Mouse (Mus musculus) limb, embryonic 14.5 days (tissue): Measurements from ENCODE around the gene Nudt5. TPM values are rescaled to one million over a fixed set of nuclear protein-coding genes. Genes with fewer than 3 reads are reported as not detected.

ENCODE experiments used
- ATAC-seq: fragments of 200-750 bp; cut with Nextera tagmentation; 2 replicates; pipeline ENCODE4 v1.8.0; 2017; ENCODE audit warnings: low read depth, moderate number of reproducible peaks, moderate TSS enrichment; ENCODE audit not compliant: low FRiP score
- DNase-seq: peaks from one replicate; pipeline ENCODE4 v3.0.0-alpha.2; 2015; ENCODE audit warnings: low spot score
- H3K27ac ChIP-seq: fragments of 300-500 bp; sonication (generic); replicated peaks from 2 replicates; pipeline ENCODE4 v1.5.1; 2014; ENCODE audit warnings: low read depth, mild to moderate bottlenecking, low read length, moderate library complexity, mixed read lengths
- H3K27me3 ChIP-seq: fragments of 300-500 bp; sonication (generic); 2 replicates; pipeline ENCODE4 v1.6.1; 2014; ENCODE audit warnings: low read length, mixed read lengths; ENCODE audit not compliant: control insufficient read depth, insufficient read depth
- H3K36me3 ChIP-seq: fragments of 300-500 bp; sonication (generic); 2 replicates; pipeline ENCODE4 v1.6.1; 2014; ENCODE audit warnings: mild to moderate bottlenecking, low read length, moderate library complexity, mixed read lengths; ENCODE audit not compliant: control insufficient read depth, insufficient read depth
- H3K4me1 ChIP-seq: fragments of 300-500 bp; sonication (generic); 2 replicates; pipeline ENCODE4 v1.6.1; 2014; ENCODE audit warnings: antibody characterized with exemption, low read length, mixed read lengths; ENCODE audit not compliant: control insufficient read depth, insufficient read depth
- H3K4me2 ChIP-seq: fragments of 300-500 bp; sonication (generic); replicated peaks from 2 replicates; pipeline ENCODE4 v1.6.1; 2014; ENCODE audit warnings: low read depth, mild to moderate bottlenecking, low read length, moderate library complexity; ENCODE audit not compliant: severe bottlenecking
- H3K4me3 ChIP-seq: fragments of 300-500 bp; sonication (generic); replicated peaks from 2 replicates; pipeline ENCODE4 v1.5.1; 2014; ENCODE audit warnings: low read length
- H3K9ac ChIP-seq: fragments of 300-500 bp; sonication (generic); 2 replicates; pipeline ENCODE4 v1.6.1; 2014; ENCODE audit warnings: mild to moderate bottlenecking, low read depth, low read length, moderate library complexity; ENCODE audit not compliant: severe bottlenecking
- H3K9me3 ChIP-seq: fragments of 300-500 bp; sonication (generic); 2 replicates; pipeline ENCODE4 v1.6.1; 2016; ENCODE audit warnings: low read length; ENCODE audit not compliant: control insufficient read depth
- POLR2A ChIP-seq: fragments of 200-500 bp; IDR thresholded peaks from 2 replicates; pipeline ENCODE4 v1.8.0; 2012; ENCODE audit warnings: inconsistent platforms, mild to moderate bottlenecking, moderate library complexity, borderline replicate concordance; ENCODE audit not compliant: insufficient read depth, insufficient read length; ENCODE audit errors: extremely low read depth
- WGBS: fragments of 180-500 bp; shearing (Covaris S2); extraction: QIAGEN DNeasy Blood & Tissue Kit; methylation state at CpG from one replicate; pipeline ENCODE4 v1.1.7; 2014; 5-methylcytosine and 5-hydroxymethylcytosine counted together
- polyA plus RNA-seq, 2 experiments: library from polyadenylated mRNA; depleted of rRNA in 1 of 2; stranded (reverse) in 1 of 2; unstranded in 1 of 2; fragments of >200 nt; fragmentation: Nextera tagmentation in 1 of 2; extraction: Ambion mirVana in 1 of 2; gene quantifications; 2 replicates each; pipeline versions ENCODE4 v1.2.1 to v1.2.3; 2012 to 2014

Nudt5 gene
- polyA plus RNA-seq, 2 experiments = 34.6 to 56.4 TPM

GRCm38 (mm10) chr2:5844181-5844872 is 492 bp upstream of the Nudt5 start:
- ATAC-seq = peak; percentile 9; the same call in 1 of the 2 replicates

GRCm38 (mm10) chr2:5845826-5846225 is 1.0 kb downstream of the Nudt5 start:
- ATAC-seq (no peak), DNase-seq (peak; percentile 11)
- Histone ChIP-seq H3K4me2 (peak overlapping the region; percentile 56), H3K9ac (peak overlapping the region; percentile 82), H3K4me1 (peaks cover 12% of the 10 kb centered on the region), H3K4me3 (peak overlapping the region; percentile 79), H3K27ac (no peak overlapping the region), H3K36me3 (peaks cover 14% of the 10 kb centered on the region), H3K9me3 (no peaks in the 10 kb centered on the region), H3K27me3 (no peaks in the 10 kb centered on the region)
- no peak for TF ChIP-seq POLR2A
- 23% methylated on average over 4 of the region's 4 CpGs for WGBS

More at GRCm38 (mm10) chr2:5844181-5844872, 492 bp upstream of the Nudt5 start:
- peak overlapping the region; percentile 85 for H3K27ac ChIP-seq
- no peak for TF ChIP-seq POLR2A
- peak overlapping the region; percentile 56 for H3K4me2 ChIP-seq
- H3K4me1 ChIP-seq = peaks cover 12% of the 10 kb centered on the region
- peaks cover 29% of the 10 kb centered on the region for H3K36me3 ChIP-seq
- 4% methylated on average over 23 of the region's 23 CpGs for WGBS
- no peak for DNase-seq
- no peaks in the 10 kb centered on the region for H3K27me3 ChIP-seq
- peak overlapping the region; percentile 82 for H3K9ac ChIP-seq
- peak overlapping the region; percentile 79 for H3K4me3 ChIP-seq
- H3K9me3 ChIP-seq = no peaks in the 10 kb centered on the region

GRCm38 (mm10) chr2:5851116-5851515 is 6.3 kb downstream of the Nudt5 start:
- no peaks in the 10 kb centered on the region for H3K27me3 ChIP-seq
- no peak overlapping the region for H3K4me3 ChIP-seq
- no peaks in the 10 kb centered on the region for H3K9me3 ChIP-seq
- TF ChIP-seq POLR2A = no peak
- ATAC-seq (no peak), DNase-seq (no peak)
- 0 out of 2 replicates have a peak, but pooled peaks cover 3% of the 10 kb centered on the region for H3K36me3 ChIP-seq
- no peak overlapping the region for H3K4me2 ChIP-seq
- WGBS = 94% methylated on average over 9 of the region's 9 CpGs
- H3K4me1 ChIP-seq = peaks cover 6% of the 10 kb centered on the region; the same call in 1 of the 2 replicates
- no peak overlapping the region for H3K27ac ChIP-seq
- no peak overlapping the region for H3K9ac ChIP-seq

GRCm38 (mm10) chr2:5851866-5852265 is 7.0 kb downstream of the Nudt5 start:
- DNase-seq (no peak), ATAC-seq (no peak)
- no peaks in the 10 kb centered on the region for H3K9me3 ChIP-seq
- WGBS = 84% methylated on average over 5 of the region's 5 CpGs
- H3K4me2 ChIP-seq = no peak overlapping the region
- peaks cover 5% of the 10 kb centered on the region; the same call in 1 of the 2 replicates for H3K36me3 ChIP-seq
- H3K27me3 ChIP-seq = no peaks in the 10 kb centered on the region
- no peak overlapping the region for H3K27ac ChIP-seq
- no peaks in the 10 kb centered on the region for H3K4me1 ChIP-seq
- no peak overlapping the region for H3K9ac ChIP-seq
- no peak overlapping the region for H3K4me3 ChIP-seq
- no peak for TF ChIP-seq POLR2A

GRCm38 (mm10) chr2:5862834-5863233 is 18.0 kb downstream of the Nudt5 start, which contains the start of gene Gm13199:
Gene Gm13199, minus strand, starts transcription at chr2:5862934.
- Histone ChIP-seq H3K9me3 (no peaks in the 10 kb centered on the region), H3K9ac (no peak within 1 kb of the TSS), H3K36me3 (peaks cover 69% of the 10 kb centered on the region), H3K4me3 (no peak within 1 kb of the TSS), H3K27ac (no peak within 1 kb of the TSS), H3K4me1 (no peaks in the 10 kb centered on the region), H3K27me3 (no peaks in the 10 kb centered on the region), H3K4me2 (no peak within 1 kb of the TSS)
- TF ChIP-seq POLR2A = no peak
- ATAC-seq (no peak), DNase-seq (no peak)
- WGBS = 96% methylated on average over 3 of the region's 3 CpGs
